Mouse (Mus musculus) forelimb bud, embryonic 11.5 days (tissue): ENCODE data around the gene 4921504E06Rik.

Experiments
- DNase-seq: peaks from one replicate; pipeline ENCODE4 v3.0.0-alpha.2; 2012; ENCODE audit warnings: low read depth, low spot score

Gene 4921504E06Rik

GRCm38 (mm10) chr2:19419686-19420345 is 133.9 kb downstream of the 4921504E06Rik start:
- DNase-seq, result no peak

- no peak for DNase-seq
These were observed 137.6 kb downstream of the 4921504E06Rik start for GRCm38 (mm10) chr2:19416066-19416465.

- DNase-seq, result peak; percentile 87
These were observed 138.6 kb downstream of the 4921504E06Rik start for GRCm38 (mm10) chr2:19415063-19415521.

GRCm38 (mm10) chr2:19414222-19414965 is 139.3 kb downstream of the 4921504E06Rik start:
- DNase-seq, result peak; percentile 60
